Mouse (Mus musculus) stomach, postnatal 0 days (tissue): ENCODE data around the gene Bysl.

Experiments used
- CTCF ChIP-seq: IDR thresholded peaks from 2 replicates; pipeline ENCODE4 v1.5.1; 2016; ENCODE audit warnings: antibody characterized with exemption, low read depth, mild to moderate bottlenecking, moderate library complexity
- EP300 ChIP-seq: optimal IDR thresholded peaks from 2 replicates; pipeline ENCODE3; 2016; ENCODE audit warnings: antibody characterized with exemption

- no peak for TF ChIP-seq CTCF
- TF ChIP-seq EP300, result no peak
These were observed 13.8 kb upstream of the Bysl start for GRCm38 (mm10) chr17:47625088-47625487.
